Mouse (Mus musculus) kidney, embryonic 16.5 days (tissue): Measurements from ENCODE around the gene Stk10. TPM values are rescaled to one million over a fixed set of nuclear protein-coding genes. Genes with fewer than 3 reads are reported as not detected.
A peak's percentile ranks its signal among the peaks of the same experiment; 100 is the strongest.

Experiments
- ATAC-seq: fragments of 200-750 bp; cut with Nextera tagmentation; 2 replicates; pipeline ENCODE4 v1.8.0; 2017; ENCODE audit warnings: moderate TSS enrichment; ENCODE audit not compliant: low FRiP score, low TSS enrichment
- H3K27ac ChIP-seq: fragments of 300-500 bp; sonication (generic); 2 replicates; pipeline ENCODE4 v1.5.1; 2014; ENCODE audit warnings: low read length
- H3K27me3 ChIP-seq: fragments of 300-500 bp; sonication (generic); 2 replicates; pipeline ENCODE4 v1.6.1; 2014; ENCODE audit warnings: low read length, control low read depth, mixed read lengths; ENCODE audit not compliant: insufficient read depth
- H3K36me3 ChIP-seq: fragments of 300-500 bp; sonication (generic); 2 replicates; pipeline ENCODE4 v1.6.1; 2014; ENCODE audit warnings: low read length, control low read depth, mixed read lengths; ENCODE audit not compliant: insufficient read depth
- H3K4me1 ChIP-seq: fragments of 300-500 bp; sonication (generic); 2 replicates; pipeline ENCODE4 v1.6.1; 2014; ENCODE audit warnings: low read length, control low read depth, mixed read lengths; ENCODE audit not compliant: insufficient read depth
- H3K4me2 ChIP-seq: fragments of 300-500 bp; sonication (generic); replicated peaks from 2 replicates; pipeline ENCODE4 v1.6.1; 2014; ENCODE audit warnings: low read depth, low read length
- H3K4me3 ChIP-seq: fragments of 300-500 bp; sonication (generic); 2 replicates; pipeline ENCODE4 v1.5.1; 2014; ENCODE audit warnings: mild to moderate bottlenecking, low read length
- H3K9ac ChIP-seq: fragments of 300-500 bp; sonication (generic); replicated peaks from 2 replicates; pipeline ENCODE4 v1.6.1; 2014; ENCODE audit warnings: low read length
- H3K9me3 ChIP-seq: fragments of 300-500 bp; sonication (generic); 2 replicates; pipeline ENCODE4 v1.6.1; 2016; ENCODE audit warnings: low read length, control low read depth
- WGBS: fragments of 180-500 bp; shearing (Covaris S2); extraction: QIAGEN DNeasy Blood & Tissue Kit; methylation state at CpG from one replicate; pipeline ENCODE4 v1.1.7; 2014; 5-methylcytosine and 5-hydroxymethylcytosine counted together
- polyA plus RNA-seq: library from polyadenylated mRNA; unstranded; fragments of >200 nt; fragmentation: Nextera tagmentation; extraction: Ambion mirVana; gene quantifications from 2 replicates; pipeline ENCODE4 v1.2.1, GENCODE M21; 2015

Gene Stk10
- polyA plus RNA-seq, 1 experiment from 2014 or later: 5.6 TPM

DNA sequence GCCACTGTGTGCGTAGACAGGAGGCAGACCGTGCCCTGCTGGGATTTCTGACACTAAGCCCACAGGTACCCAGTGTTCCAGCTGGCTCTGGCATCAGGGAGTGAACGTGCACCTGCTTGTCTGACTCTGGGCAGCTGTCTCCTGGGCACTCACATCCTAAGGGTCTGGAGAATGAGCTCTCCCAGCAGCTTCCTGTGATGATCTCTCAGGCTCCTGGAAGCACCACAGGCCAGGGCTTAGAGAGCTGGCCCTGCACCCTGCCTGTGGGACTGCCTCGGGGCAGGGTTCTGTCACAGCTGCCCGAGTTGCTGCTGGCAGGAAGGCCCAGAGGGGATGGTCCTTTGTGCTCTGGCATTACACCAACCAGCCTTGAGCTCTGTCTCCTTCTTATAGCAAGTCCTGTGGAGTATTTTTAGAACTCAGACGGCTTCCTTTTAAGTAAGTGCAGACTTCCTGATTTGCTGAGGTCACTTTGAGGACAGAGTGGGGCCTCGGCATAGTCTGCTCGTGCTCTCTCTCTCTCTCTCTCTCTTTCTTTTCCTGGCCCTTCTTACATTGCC lies 86.2 kb downstream of the Stk10 start:
- ATAC-seq: peak; percentile 64
- 43% methylated on average over 8 of the region's 8 CpGs for WGBS
- H3K4me3 ChIP-seq: no peak overlapping the region
- H3K36me3 ChIP-seq: no peaks in the 10 kb centered on the region
- H3K4me1 ChIP-seq: peaks cover 15% of the 10 kb centered on the region
- no peak overlapping the region for H3K9ac ChIP-seq
- no peaks in the 10 kb centered on the region for H3K27me3 ChIP-seq
- no peaks in the 10 kb centered on the region for H3K9me3 ChIP-seq
- H3K27ac ChIP-seq: peak overlapping the region; percentile 85
- no peak overlapping the region for H3K4me2 ChIP-seq

- Histone ChIP-seq H3K36me3 (no peaks in the 10 kb centered on the region), H3K27ac (peak overlapping the region; percentile 85; the same call in 1 of the 2 replicates), H3K4me2 (no peak overlapping the region), H3K4me1 (peaks cover 15% of the 10 kb centered on the region), H3K4me3 (no peak overlapping the region), H3K27me3 (no peaks in the 10 kb centered on the region), H3K9ac (no peak overlapping the region), H3K9me3 (no peaks in the 10 kb centered on the region)
- ATAC-seq: no peak; the same call in 1 of the 2 replicates
- 82% methylated on average over 6 of the region's 6 CpGs for WGBS
Observed at GRCm38 (mm10) chr11:32619866-32620456, 86.9 kb downstream of the Stk10 start.

- peaks cover 9% of the 10 kb centered on the region for H3K4me1 ChIP-seq
- no peaks in the 10 kb centered on the region for H3K9me3 ChIP-seq
- H3K4me2 ChIP-seq: no peak overlapping the region
- no peaks in the 10 kb centered on the region for H3K36me3 ChIP-seq
- H3K4me3 ChIP-seq: no peak overlapping the region
- H3K27me3 ChIP-seq: no peaks in the 10 kb centered on the region
- no peak for ATAC-seq
- 81% methylated on average over 12 of the region's 12 CpGs for WGBS
- no peak overlapping the region for H3K9ac ChIP-seq
- H3K27ac ChIP-seq: no peak overlapping the region
Observed at GRCm38 (mm10) chr11:32621831-32622478, 88.8 kb downstream of the Stk10 start.

DNA sequence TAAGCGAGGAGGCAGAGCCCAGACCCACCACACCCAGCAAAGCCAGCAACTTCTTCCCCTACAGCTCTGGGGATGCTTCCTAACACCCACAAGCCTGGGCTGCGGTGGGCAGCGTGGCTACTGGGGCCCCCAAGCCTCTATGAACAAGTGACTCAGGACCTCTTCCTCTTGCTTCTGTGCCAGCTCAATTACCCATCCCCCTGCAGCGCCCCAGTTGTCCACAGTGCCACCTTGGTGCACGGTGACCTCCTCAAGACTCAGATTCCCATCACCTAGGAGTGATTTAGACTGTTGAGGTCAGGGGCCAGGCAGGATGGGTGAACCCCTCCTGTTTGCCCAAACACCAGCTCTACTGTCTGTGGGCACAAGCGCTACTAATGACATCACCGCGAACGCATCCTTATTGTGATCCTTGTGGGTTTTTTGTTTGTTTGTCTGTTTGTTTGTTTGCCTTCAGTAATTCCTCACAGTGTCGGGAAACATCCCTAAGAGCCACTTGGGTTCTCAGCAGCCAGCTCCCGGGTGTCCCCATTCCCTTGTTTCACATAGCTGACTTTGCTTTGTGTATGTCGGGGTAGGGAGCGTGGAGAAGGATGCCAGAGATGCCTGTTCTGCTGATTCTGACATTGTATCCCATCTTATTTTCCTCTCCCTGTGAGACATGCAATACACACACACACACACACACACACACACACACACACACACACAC lies 89.5 kb downstream of the Stk10 start:
- no peak overlapping the region for H3K9ac ChIP-seq
- ATAC-seq: no peak
- no peaks in the 10 kb centered on the region for H3K36me3 ChIP-seq
- H3K4me3 ChIP-seq: no peak overlapping the region
- H3K4me1 ChIP-seq: peaks cover 9% of the 10 kb centered on the region
- no peaks in the 10 kb centered on the region for H3K9me3 ChIP-seq
- H3K27ac ChIP-seq: no peak overlapping the region
- H3K4me2 ChIP-seq: no peak overlapping the region
- WGBS: 81% methylated on average over 13 of the region's 13 CpGs
- H3K27me3 ChIP-seq: no peaks in the 10 kb centered on the region

DNA sequence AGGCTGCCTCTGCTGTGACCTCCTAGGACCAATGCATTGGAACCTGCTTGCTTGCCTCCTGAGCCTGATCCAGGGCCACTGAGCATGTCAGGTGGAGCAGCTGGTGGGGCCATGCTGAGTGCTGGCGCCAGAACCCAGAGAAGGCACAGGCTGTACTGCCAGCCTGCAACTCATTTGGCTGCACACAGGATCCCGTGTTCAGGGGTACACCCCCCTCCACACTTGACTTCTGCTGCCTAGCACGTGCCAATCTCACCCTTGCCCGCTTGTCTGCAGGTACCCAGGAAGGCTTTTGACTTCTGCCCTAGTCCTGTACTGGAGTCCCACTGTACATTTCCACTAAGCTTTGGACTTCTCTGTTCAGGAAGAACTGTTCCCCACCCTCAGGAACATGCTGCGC lies 90.1 kb downstream of the Stk10 start:
- H3K9me3 ChIP-seq: no peaks in the 10 kb centered on the region
- H3K27me3 ChIP-seq: no peaks in the 10 kb centered on the region
- 91% methylated on average over 5 of the region's 5 CpGs for WGBS
- no peak overlapping the region for H3K9ac ChIP-seq
- no peak overlapping the region for H3K4me2 ChIP-seq
- no peak overlapping the region for H3K4me3 ChIP-seq
- no peak for ATAC-seq
- no peak overlapping the region for H3K27ac ChIP-seq
- H3K4me1 ChIP-seq: peaks cover 9% of the 10 kb centered on the region
- no peaks in the 10 kb centered on the region for H3K36me3 ChIP-seq

GRCm38 (mm10) chr11:32623912-32624311 lies 90.8 kb downstream of the Stk10 start:
- H3K27me3 ChIP-seq: no peaks in the 10 kb centered on the region
- 81% methylated on average over 6 of the region's 6 CpGs for WGBS
- H3K9ac ChIP-seq: no peak overlapping the region
- peaks cover 9% of the 10 kb centered on the region for H3K4me1 ChIP-seq
- H3K36me3 ChIP-seq: no peaks in the 10 kb centered on the region
- H3K27ac ChIP-seq: no peak overlapping the region
- no peak for ATAC-seq
- no peak overlapping the region for H3K4me2 ChIP-seq
- no peak overlapping the region for H3K4me3 ChIP-seq
- no peaks in the 10 kb centered on the region for H3K9me3 ChIP-seq

DNA sequence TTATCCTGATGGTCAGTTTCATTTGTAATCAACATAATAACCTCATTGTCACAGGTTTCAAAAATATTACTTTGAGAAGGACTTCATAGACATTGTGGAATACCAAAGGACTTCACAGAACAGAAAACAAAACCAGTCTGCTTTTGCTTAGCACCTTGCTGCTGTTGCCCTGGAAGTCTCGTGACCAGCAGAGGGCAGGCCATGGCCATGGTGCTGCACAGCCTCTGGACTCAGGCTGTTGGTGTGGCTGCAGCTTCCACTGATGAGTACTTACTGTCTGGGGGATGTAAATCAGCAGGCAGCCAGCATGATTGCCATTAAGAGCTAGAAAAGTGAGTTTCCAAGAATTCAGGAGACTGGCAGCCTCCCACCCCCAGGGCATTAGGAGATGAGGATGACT lies 92.6 kb downstream of the Stk10 start:
- Histone ChIP-seq H3K27me3 (no peaks in the 10 kb centered on the region), H3K4me1 (no peaks in the 10 kb centered on the region), H3K4me3 (no peak overlapping the region), H3K36me3 (no peaks in the 10 kb centered on the region), H3K27ac (no peak overlapping the region), H3K4me2 (no peak overlapping the region), H3K9ac (no peak overlapping the region), H3K9me3 (no peaks in the 10 kb centered on the region)
- ATAC-seq: no peak
- WGBS: 43% methylated on average over 1 of the region's 1 CpGs

GRCm38 (mm10) chr11:32626079-32626478 lies 93.0 kb downstream of the Stk10 start:
- Histone ChIP-seq H3K4me1 (no peaks in the 10 kb centered on the region), H3K4me2 (no peak overlapping the region), H3K27ac (no peak overlapping the region), H3K4me3 (no peak overlapping the region), H3K27me3 (no peaks in the 10 kb centered on the region), H3K9me3 (no peaks in the 10 kb centered on the region), H3K36me3 (no peaks in the 10 kb centered on the region), H3K9ac (no peak overlapping the region)
- 79% methylated on average over 6 of the region's 6 CpGs for WGBS
- ATAC-seq: no peak

DNA sequence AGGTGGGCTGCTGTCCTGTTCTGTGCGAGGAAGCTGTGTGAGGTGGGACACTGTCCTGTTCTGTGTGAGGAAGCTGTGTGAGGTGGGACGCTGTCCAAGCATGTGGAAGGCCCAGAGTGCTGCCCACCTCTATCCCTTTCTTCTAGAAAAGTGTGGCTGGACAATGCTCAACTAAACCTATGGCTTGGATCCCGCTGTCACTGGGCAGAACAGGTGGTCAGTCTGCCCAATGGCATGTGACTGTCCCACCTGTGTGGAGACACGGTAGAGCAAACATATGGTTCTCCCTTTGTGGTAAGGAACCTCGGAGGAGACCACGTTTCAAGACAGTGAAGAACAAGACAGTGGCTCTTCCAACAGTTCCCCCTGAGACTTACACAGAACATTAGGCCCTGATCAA lies 94.8 kb downstream of the Stk10 start:
- no peaks in the 10 kb centered on the region for H3K4me1 ChIP-seq
- H3K27ac ChIP-seq: no peak overlapping the region
- no peaks in the 10 kb centered on the region for H3K9me3 ChIP-seq
- H3K36me3 ChIP-seq: no peaks in the 10 kb centered on the region
- H3K4me2 ChIP-seq: no peak overlapping the region
- no peak overlapping the region for H3K9ac ChIP-seq
- ATAC-seq: no peak
- no peaks in the 10 kb centered on the region for H3K27me3 ChIP-seq
- 84% methylated on average over 6 of the region's 6 CpGs for WGBS
- H3K4me3 ChIP-seq: no peak overlapping the region
